Mouse (Mus musculus) forebrain, embryonic 11.5 days (tissue): Measurements from ENCODE around the gene Gusb. TPM values are rescaled to one million over a fixed set of nuclear protein-coding genes. Genes with fewer than 3 reads are reported as not detected.
"Not testable (repeated sequence)": the region's sequence is repeated elsewhere in the genome, so short reads cannot be mapped to it uniquely, and the experiment has no call there.

Source experiments
- ATAC-seq: fragments of 200-750 bp; cut with Nextera tagmentation; replicated peaks from 2 replicates; pipeline ENCODE4 v1.8.0; 2017; ENCODE audit warnings: moderate TSS enrichment; ENCODE audit not compliant: low FRiP score
- DNase-seq: peaks from one replicate; pipeline ENCODE4 v3.0.0-alpha.2; 2017; ENCODE audit warnings: low spot score
- H3K27ac ChIP-seq: fragments of 300-500 bp; sonication (generic); 2 replicates; pipeline ENCODE4 v1.5.1; 2014; ENCODE audit warnings: low read depth, low read length
- H3K27me3 ChIP-seq: fragments of 300-500 bp; sonication (generic); 2 replicates; pipeline ENCODE4 v1.6.1; 2014; ENCODE audit warnings: mild to moderate bottlenecking, low read length, mixed read lengths; ENCODE audit not compliant: control insufficient read depth, insufficient read depth
- H3K36me3 ChIP-seq: fragments of 300-500 bp; sonication (generic); 2 replicates; pipeline ENCODE4 v1.6.1; 2014; ENCODE audit warnings: mild to moderate bottlenecking, low read length, moderate library complexity, mixed read lengths; ENCODE audit not compliant: control insufficient read depth, insufficient read depth
- H3K4me1 ChIP-seq: fragments of 300-500 bp; sonication (generic); replicated peaks from 2 replicates; pipeline ENCODE4 v1.6.1; 2014; ENCODE audit warnings: low read length, mixed read lengths; ENCODE audit not compliant: control insufficient read depth, insufficient read depth
- H3K4me2 ChIP-seq: fragments of 300-500 bp; sonication (generic); 2 replicates; pipeline ENCODE4 v1.6.1; 2014; ENCODE audit warnings: low read depth, mild to moderate bottlenecking, low read length, moderate library complexity, mixed read lengths; ENCODE audit not compliant: severe bottlenecking
- H3K4me3 ChIP-seq: fragments of 300-500 bp; sonication (generic); 2 replicates; pipeline ENCODE4 v1.5.1; 2014; ENCODE audit warnings: low read depth, low read length
- H3K9ac ChIP-seq: fragments of 300-500 bp; sonication (generic); 2 replicates; pipeline ENCODE4 v1.6.1; 2014; ENCODE audit warnings: low read length
- H3K9me3 ChIP-seq: fragments of 300-500 bp; sonication (generic); 2 replicates; pipeline ENCODE4 v1.6.1; 2016; ENCODE audit warnings: low read length, mixed read lengths; ENCODE audit not compliant: control insufficient read depth
- WGBS: fragments of 180-500 bp; shearing (Covaris S2); extraction: QIAGEN DNeasy Blood & Tissue Kit; methylation state at CpG from one replicate; pipeline ENCODE4 v1.1.7; 2014; 5-methylcytosine and 5-hydroxymethylcytosine counted together
- polyA plus RNA-seq: library from polyadenylated mRNA; unstranded; fragments of >200 nt; fragmentation: Nextera tagmentation; extraction: Ambion mirVana; gene quantifications from 2 replicates; pipeline ENCODE4 v1.2.1, GENCODE M21; 2014

Gusb gene
- polyA plus RNA-seq, 1 experiment from 2014 or later = 29.9 TPM

DNA sequence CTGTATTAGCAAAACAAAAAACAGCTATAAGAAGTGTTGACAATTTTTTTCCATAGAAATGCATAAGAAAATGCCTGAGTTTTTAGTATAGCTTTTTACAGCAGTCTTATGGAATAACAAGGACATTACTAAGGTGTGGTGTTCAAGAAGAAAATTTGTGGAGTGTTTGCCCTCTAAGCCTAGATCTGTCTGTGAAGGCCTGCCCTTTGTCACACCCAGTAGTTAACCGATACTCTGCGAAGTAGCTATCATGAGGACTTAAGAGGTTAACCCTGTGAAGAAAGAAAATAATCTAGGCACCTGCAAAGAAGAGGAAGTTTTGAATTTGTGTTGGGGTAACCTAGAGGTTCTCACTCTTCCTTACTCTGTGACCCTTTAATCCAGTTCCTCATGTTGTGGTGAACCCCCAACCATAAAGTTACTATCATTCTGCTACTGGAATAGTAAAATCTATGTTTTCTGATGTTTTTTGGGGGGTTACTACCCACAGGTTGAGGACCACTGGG, 55.3 kb downstream of the Gusb start:
- WGBS = 93% methylated on average over 2 of the region's 2 CpGs
- H3K27me3 ChIP-seq = no peaks in the 10 kb centered on the region
- DNase-seq (no peak), ATAC-seq (no peak)
- H3K4me2 ChIP-seq = no peak overlapping the region
- H3K9ac ChIP-seq = no peak overlapping the region
- H3K4me1 ChIP-seq = peaks cover 4% of the 10 kb centered on the region; the same call in 1 of the 2 replicates
- no peak overlapping the region for H3K4me3 ChIP-seq
- no peaks in the 10 kb centered on the region for H3K36me3 ChIP-seq
- no peaks in the 10 kb centered on the region for H3K9me3 ChIP-seq
- no peak overlapping the region for H3K27ac ChIP-seq

DNA sequence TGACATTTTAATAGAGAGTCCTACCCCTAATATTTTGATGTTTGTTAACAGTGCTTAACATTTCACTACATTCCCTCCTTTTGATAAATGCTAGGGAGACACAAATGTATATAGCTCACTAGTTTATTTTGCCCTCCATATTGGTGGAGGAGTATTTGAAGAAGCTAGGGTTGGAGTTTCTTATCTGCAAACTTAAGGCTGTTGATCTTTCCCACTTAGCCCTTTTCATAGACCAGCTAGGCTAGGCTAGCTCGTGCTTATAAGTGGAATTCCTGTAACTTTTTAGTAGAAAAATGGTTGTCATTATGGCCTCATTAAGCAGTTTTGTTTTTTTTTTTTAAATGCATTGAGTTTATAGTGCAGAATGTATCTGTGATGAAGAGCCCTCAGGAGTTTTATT, 59.4 kb downstream of the Gusb start:
- Histone ChIP-seq H3K27ac (no peak overlapping the region), H3K4me3 (no peak overlapping the region), H3K27me3 (no peaks in the 10 kb centered on the region), H3K36me3 (no peaks in the 10 kb centered on the region), H3K4me2 (no peak overlapping the region), H3K4me1 (peaks cover 4% of the 10 kb centered on the region; the same call in 1 of the 2 replicates), H3K9me3 (no peaks in the 10 kb centered on the region), H3K9ac (no peak overlapping the region)
- ATAC-seq (no peak), DNase-seq (no peak)
- 85% methylated on average over 1 of the region's 1 CpGs for WGBS

DNA sequence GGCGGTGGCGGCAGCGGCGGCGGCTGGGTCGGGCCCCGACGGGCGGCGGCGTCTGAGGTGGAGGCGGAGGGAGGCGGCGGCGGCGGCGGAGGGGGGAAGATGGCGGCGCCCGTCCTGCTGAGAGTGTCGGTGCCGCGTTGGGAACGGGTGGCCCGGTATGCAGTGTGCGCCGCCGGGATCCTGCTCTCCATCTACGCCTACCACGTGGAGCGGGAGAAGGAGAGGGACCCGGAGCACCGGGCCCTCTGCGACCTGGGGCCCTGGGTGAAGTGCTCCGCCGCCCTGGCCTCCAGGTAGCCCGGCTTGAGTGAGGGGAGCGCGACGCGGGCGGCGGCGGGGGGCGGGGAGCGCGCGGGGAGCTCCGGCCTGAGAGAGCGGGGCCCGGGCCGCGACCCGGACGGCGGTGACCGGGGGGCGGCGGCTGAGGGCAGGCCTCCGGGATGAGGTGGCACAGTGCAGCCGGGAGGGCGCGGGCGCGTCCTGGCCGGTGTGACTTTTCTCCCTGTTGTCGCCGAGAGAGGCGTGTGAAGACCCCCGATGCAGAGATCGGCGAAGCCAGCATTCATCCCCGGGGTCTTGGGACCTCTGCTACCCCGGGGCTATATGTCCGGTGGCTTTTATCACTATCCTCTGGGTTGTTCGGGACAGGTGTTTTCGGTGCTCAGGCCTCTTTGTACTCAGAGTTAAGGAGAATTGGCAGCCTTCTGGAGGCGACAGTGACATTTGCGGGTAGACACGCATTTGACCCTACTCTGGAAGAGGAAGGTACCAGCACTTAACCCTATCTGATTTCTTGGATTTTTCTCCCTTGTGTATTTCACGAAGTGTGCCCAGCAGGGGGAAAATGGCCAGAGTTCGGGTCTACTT, 60.5 kb downstream of the Gusb start:
- WGBS = under 1% methylated on average over 45 of the region's 82 CpGs
- not testable (repeated sequence) for H3K9me3 ChIP-seq

DNA sequence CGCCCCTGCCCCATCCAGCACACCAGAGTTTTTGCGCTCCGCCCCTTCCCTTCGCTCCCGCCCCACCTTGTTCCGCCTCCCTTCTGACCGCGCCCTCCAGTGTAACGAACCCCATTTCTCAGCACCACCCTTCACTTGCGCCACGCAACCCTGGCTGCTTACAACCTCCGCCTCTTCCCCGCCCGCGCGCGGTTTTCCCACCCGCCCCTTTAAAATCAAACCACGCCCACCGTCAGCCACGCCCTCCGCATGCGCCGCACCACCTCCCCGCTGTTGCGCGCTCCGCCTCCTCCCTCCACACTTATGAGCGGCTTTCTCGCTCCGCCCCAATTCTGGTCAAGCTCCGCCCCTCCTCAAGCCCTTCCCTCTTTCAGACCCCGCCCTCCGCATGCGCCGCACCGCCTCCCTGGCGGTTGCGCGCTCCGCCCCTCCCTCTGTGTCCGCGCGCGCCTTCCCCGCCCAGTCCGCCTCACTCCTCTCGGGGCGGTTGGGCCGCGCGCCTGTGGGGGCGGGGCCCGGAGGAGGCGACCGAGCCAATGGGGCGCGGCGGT, 61.3 kb downstream of the Gusb start, which contains the start of gene Vkorc1l1:
Vkorc1l1 (plus strand) TSS at position 476 of the 551 bp plus-strand sequence.
- peak within 1 kb of the TSS; percentile 78 for H3K4me2 ChIP-seq
- H3K4me1 ChIP-seq = peaks cover 7% of the 10 kb centered on the region; the same call in 1 of the 2 replicates
- ATAC-seq (peak; percentile 96), DNase-seq (peak; percentile 100)
- under 1% methylated on average over 48 of the region's 59 CpGs for WGBS
- peak within 1 kb of the TSS; percentile 82 for H3K4me3 ChIP-seq
- H3K27ac ChIP-seq = 0 out of 2 replicates have a peak within 1 kb of the TSS, but pooled peaks have one; percentile 37
- H3K9me3 ChIP-seq = no peaks in the 10 kb centered on the region
- H3K36me3 ChIP-seq = no peaks in the 10 kb centered on the region
- H3K9ac ChIP-seq = peak within 1 kb of the TSS; percentile 84
- no peaks in the 10 kb centered on the region; the same call in 1 of the 2 replicates for H3K27me3 ChIP-seq

More for the DNA sequence above, 60.5 kb downstream of the Gusb start:
- peak overlapping the region; percentile 82 for H3K4me3 ChIP-seq
- ATAC-seq (peak; percentile 58), DNase-seq (peak; percentile 79)
- peak overlapping the region; percentile 78 for H3K4me2 ChIP-seq
- not testable (repeated sequence) for H3K36me3 ChIP-seq, H3K27me3 ChIP-seq, H3K27ac ChIP-seq, H3K4me1 ChIP-seq
- H3K9ac ChIP-seq = peak overlapping the region; percentile 84

DNA sequence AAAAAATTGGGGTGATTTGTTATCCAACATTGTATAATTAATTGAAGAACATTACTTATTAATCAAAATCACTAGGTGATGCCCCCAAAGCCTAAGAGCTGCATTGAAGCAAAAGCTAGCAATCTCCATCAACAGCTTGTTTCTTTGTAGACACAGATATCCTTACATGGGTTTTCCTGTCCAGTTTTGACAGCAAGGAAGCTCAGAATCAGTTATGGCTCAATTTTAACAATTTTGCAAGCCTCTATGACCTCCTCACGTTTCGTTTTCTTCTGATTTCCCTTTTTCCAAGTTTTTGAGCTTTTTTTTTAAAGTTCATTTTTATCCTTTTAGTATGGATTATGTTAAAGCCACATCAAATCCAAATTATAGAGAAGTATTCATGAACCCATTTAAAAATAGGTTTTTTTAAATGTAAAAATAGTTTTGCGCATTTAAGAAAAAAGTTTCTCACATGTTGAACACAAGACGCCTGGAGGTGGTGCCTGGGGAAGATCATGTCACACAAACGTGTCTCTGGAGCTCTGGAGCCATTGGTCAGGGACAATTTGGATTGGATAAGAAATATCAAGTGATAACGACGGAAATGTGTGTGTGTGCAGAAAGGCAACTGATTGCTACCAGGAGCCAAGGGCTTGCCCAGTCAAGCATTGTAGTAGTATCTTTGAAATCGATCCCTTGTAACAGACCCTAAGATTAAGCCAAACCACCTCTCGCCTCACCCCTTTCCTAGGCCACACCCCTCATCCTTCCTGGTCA, 61.9 kb downstream of the Gusb start:
- H3K27me3 ChIP-seq = no peaks in the 10 kb centered on the region; the same call in 1 of the 2 replicates
- 0 out of 2 replicates have a peak overlapping the region, but pooled peaks have one; percentile 37 for H3K27ac ChIP-seq
- ATAC-seq (no peak), DNase-seq (no peak)
- peak overlapping the region; percentile 35; the same call in 1 of the 2 replicates for H3K9ac ChIP-seq
- H3K9me3 ChIP-seq = no peaks in the 10 kb centered on the region
- 12% methylated on average over 9 of the region's 9 CpGs for WGBS
- no peaks in the 10 kb centered on the region for H3K36me3 ChIP-seq
- H3K4me1 ChIP-seq = peaks cover 7% of the 10 kb centered on the region; the same call in 1 of the 2 replicates
- peak overlapping the region; percentile 82 for H3K4me3 ChIP-seq
- H3K4me2 ChIP-seq = peak overlapping the region; percentile 46

DNA sequence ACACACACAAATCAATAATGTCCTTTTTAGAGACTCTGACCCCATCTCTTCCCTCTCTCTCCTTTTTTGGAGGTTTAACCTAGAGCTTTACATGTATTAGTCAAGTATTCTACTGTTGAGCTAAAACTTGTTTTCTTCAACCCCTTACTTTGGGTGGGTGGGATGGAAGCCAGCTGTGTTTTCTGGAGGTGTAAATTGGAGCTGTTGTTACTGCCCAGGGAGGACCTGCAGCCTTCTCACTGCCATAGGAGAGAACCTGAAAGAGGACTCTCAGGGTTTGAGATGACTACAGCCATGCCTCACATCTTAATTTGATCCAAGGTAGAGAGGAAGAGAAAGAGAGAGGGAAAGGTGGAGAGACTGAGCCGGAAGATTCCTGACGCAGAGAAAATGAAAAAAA, 62.6 kb downstream of the Gusb start:
- Histone ChIP-seq H3K27ac (no peak overlapping the region), H3K9ac (no peak overlapping the region), H3K4me3 (no peak overlapping the region), H3K4me2 (no peak overlapping the region), H3K36me3 (no peaks in the 10 kb centered on the region), H3K27me3 (no peaks in the 10 kb centered on the region; the same call in 1 of the 2 replicates), H3K9me3 (no peaks in the 10 kb centered on the region), H3K4me1 (peaks cover 7% of the 10 kb centered on the region; the same call in 1 of the 2 replicates)
- WGBS = 76% methylated on average over 2 of the region's 2 CpGs
- ATAC-seq (no peak), DNase-seq (no peak)

Other genes with a start within 250 kb of the Gusb start
- 45.2 and 46.4 TPM in 2 replicates for gene Psph, start 215.6 kb downstream of the Gusb start, polyA plus RNA-seq
- gene Sumf2, start 156.1 kb downstream of the Gusb start, polyA plus RNA-seq = 43.5 and 45.0 TPM in 2 replicates
- gene Chchd2, start 115.6 kb downstream of the Gusb start, polyA plus RNA-seq = 880 and 904 TPM in 2 replicates
- gene Zbed5, start 107.3 kb downstream of the Gusb start, polyA plus RNA-seq = 5.8 and 6.0 TPM in 2 replicates
- 0.25 and 0.33 TPM in 2 replicates for gene Phkg1, start 104.5 kb downstream of the Gusb start, polyA plus RNA-seq
- 4.0 and 5.1 TPM in 2 replicates for gene Nupr1l, start 94.5 kb downstream of the Gusb start, polyA plus RNA-seq
- 32.1 and 35.7 TPM in 2 replicates for gene Vkorc1l1, start 61.1 kb downstream of the Gusb start, polyA plus RNA-seq
- gene Asl, start 26.2 kb upstream of the Gusb start, polyA plus RNA-seq = 27.0 and 33.4 TPM in 2 replicates
- 36.4 and 39.0 TPM in 2 replicates for gene Crcp, start 26.2 kb upstream of the Gusb start, polyA plus RNA-seq
- 60.8 and 62.7 TPM in 2 replicates for gene Tpst1, start 70.3 kb upstream of the Gusb start, polyA plus RNA-seq
- gene Kctd7, start 141.8 kb upstream of the Gusb start, polyA plus RNA-seq = 6.0 and 6.7 TPM in 2 replicates
- gene Rabgef1, start 168.7 kb upstream of the Gusb start, polyA plus RNA-seq = 23.1 and 27.0 TPM in 2 replicates
- gene Tmem248, start 214.0 kb upstream of the Gusb start, polyA plus RNA-seq = 34.7 and 35.3 TPM in 2 replicates